26 mouse cellular contexts compared by ENCODE assay signal in genomic region chr3:26023217-26023616, GRCm38 (mm10).
"Had no signal": no experiment of that assay in that cellular context is flagged by ENCODE, and none has a peak within 500 bp of the region (broad histone marks: within the 10 kb centered on the region; RNA-seq: fewer than 3 reads in every experiment).

No protein-coding gene starts in this region.

- ATAC-seq: hindbrain, postnatal 0 days; intestine, embryonic 16.5 days; liver, embryonic 12.5 days had no signal

- H3K9ac ChIP-seq: heart, embryonic 13.5 days; heart, embryonic 15.5 days; hindbrain, embryonic 13.5 days; hindbrain, embryonic 15.5 days; kidney, embryonic 15.5 days; limb, embryonic 13.5 days; limb, embryonic 15.5 days; liver, embryonic 12.5 days; liver, embryonic 14.5 days had no signal

- H3K36me3 ChIP-seq: heart, embryonic 13.5 days; heart, embryonic 15.5 days; hindbrain, embryonic 13.5 days; hindbrain, embryonic 15.5 days; kidney, embryonic 15.5 days; limb, embryonic 13.5 days; limb, embryonic 15.5 days; liver, embryonic 12.5 days had no signal

- H3K4me3 ChIP-seq: heart, adult 2 months; heart, embryonic 13.5 days; heart, embryonic 15.5 days; hindbrain, embryonic 13.5 days; hindbrain, embryonic 15.5 days; kidney, embryonic 15.5 days; limb, embryonic 13.5 days; limb, embryonic 15.5 days; liver, embryonic 12.5 days had no signal

- H3K4me2 ChIP-seq: heart, embryonic 11.5 days; heart, embryonic 13.5 days; heart, embryonic 15.5 days; hindbrain, embryonic 13.5 days; hindbrain, embryonic 15.5 days; kidney, embryonic 15.5 days; limb, embryonic 13.5 days; limb, embryonic 15.5 days; liver, embryonic 12.5 days had no signal

- H3K9me3 ChIP-seq: heart, embryonic 13.5 days; heart, embryonic 15.5 days; hindbrain, embryonic 13.5 days; hindbrain, embryonic 15.5 days; kidney, embryonic 15.5 days; limb, embryonic 13.5 days; limb, embryonic 15.5 days; liver, embryonic 12.5 days had no signal

- DNase-seq: gastrocnemius, postnatal 14 days; gastrocnemius, postnatal 36 days; heart, adult 11 months; heart, adult 2 months; heart, postnatal 14 days; heart, postnatal 36 days; kidney, adult 11 months; kidney, adult 2 months; kidney, adult 9 months; kidney, postnatal 14 days; kidney, postnatal 36 days; layer of hippocampus, postnatal 36 days; left cerebral cortex, postnatal 4 days had no signal

- H3K27ac ChIP-seq: heart, adult 2 months; heart, embryonic 13.5 days; heart, embryonic 15.5 days; hindbrain, embryonic 13.5 days; hindbrain, embryonic 15.5 days; hindbrain, postnatal 0 days; kidney, embryonic 15.5 days; kidney, postnatal 0 days; limb, embryonic 13.5 days; limb, embryonic 15.5 days; liver, embryonic 12.5 days; liver, embryonic 14.5 days had no signal

- H3K27me3 ChIP-seq: heart, embryonic 13.5 days; heart, embryonic 15.5 days; hindbrain, embryonic 13.5 days; hindbrain, embryonic 15.5 days; kidney, embryonic 15.5 days; limb, embryonic 13.5 days; limb, embryonic 15.5 days; liver, embryonic 12.5 days had no signal

- H3K4me1 ChIP-seq: heart, embryonic 13.5 days; heart, embryonic 15.5 days; hindbrain, embryonic 13.5 days; hindbrain, embryonic 15.5 days; kidney, embryonic 15.5 days; limb, embryonic 13.5 days; limb, embryonic 15.5 days; liver, embryonic 12.5 days had no signal
